Mouse (Mus musculus) Muller cell, postnatal 12 days (primary cell): Measurements from ENCODE around the gene Actr1b.

Experiments used
- DNase-seq: peaks from one replicate; pipeline ENCODE4 v3.0.0-alpha.2; 2015; ENCODE audit errors: inconsistent ontology term

The Actr1b gene

GRCm38 (mm10) chr1:36656233-36656632 lies 58.0 kb downstream of the Actr1b start:
- DNase-seq: no peak

GRCm38 (mm10) chr1:36655039-36655438 lies 59.2 kb downstream of the Actr1b start:
- DNase-seq: no peak
